Mouse (Mus musculus) hindbrain, embryonic 16.5 days (tissue): ENCODE results near the gene Cdadc1. TPM values are rescaled to one million over a fixed set of nuclear protein-coding genes. Genes with fewer than 3 reads are reported as not detected.

Source experiments
- ATAC-seq: fragments of 200-750 bp; cut with Nextera tagmentation; 2 replicates; pipeline ENCODE4 v1.8.0; 2017; ENCODE audit warnings: moderate TSS enrichment, moderate library complexity
- H3K27ac ChIP-seq: fragments of 300-500 bp; sonication (generic); 2 replicates; pipeline ENCODE4 v1.5.1; 2014; ENCODE audit warnings: low read depth, mild to moderate bottlenecking, control low read depth, low read length, moderate library complexity
- H3K27me3 ChIP-seq: fragments of 300-500 bp; sonication (generic); replicated peaks from 2 replicates; pipeline ENCODE4 v1.6.1; 2014; ENCODE audit warnings: low read length; ENCODE audit not compliant: control insufficient read depth, insufficient read depth
- H3K36me3 ChIP-seq: fragments of 300-500 bp; sonication (generic); 2 replicates; pipeline ENCODE4 v1.6.1; 2014; ENCODE audit warnings: mild to moderate bottlenecking, low read length, moderate library complexity, mixed read lengths; ENCODE audit not compliant: control insufficient read depth, insufficient read depth
- H3K4me1 ChIP-seq: fragments of 300-500 bp; sonication (generic); 2 replicates; pipeline ENCODE4 v1.6.1; 2014; ENCODE audit warnings: low read depth, low read length; ENCODE audit not compliant: control insufficient read depth, insufficient read depth
- H3K4me2 ChIP-seq: fragments of 300-500 bp; sonication (generic); 2 replicates; pipeline ENCODE4 v1.6.1; 2014; ENCODE audit warnings: mild to moderate bottlenecking, low read length, control low read depth, moderate library complexity
- H3K4me3 ChIP-seq: fragments of 300-500 bp; sonication (generic); 2 replicates; pipeline ENCODE4 v1.5.1; 2014; ENCODE audit warnings: mild to moderate bottlenecking, low read length, control low read depth, moderate library complexity
- H3K9ac ChIP-seq: fragments of 300-500 bp; sonication (generic); 2 replicates; pipeline ENCODE4 v1.6.1; 2014; ENCODE audit warnings: low read depth, mild to moderate bottlenecking, control low read depth, low read length, moderate library complexity
- H3K9me3 ChIP-seq: fragments of 300-500 bp; sonication (generic); 2 replicates; pipeline ENCODE4 v1.6.1; 2014; ENCODE audit warnings: mild to moderate bottlenecking, low read length, moderate library complexity; ENCODE audit not compliant: control insufficient read depth
- WGBS: fragments of 180-500 bp; shearing (Covaris S2); extraction: QIAGEN DNeasy Blood & Tissue Kit; methylation state at CpG from one replicate; pipeline ENCODE4 v1.1.7; 2014; 5-methylcytosine and 5-hydroxymethylcytosine counted together
- polyA plus RNA-seq: library from polyadenylated mRNA; unstranded; fragments of >200 nt; fragmentation: Nextera tagmentation; extraction: Ambion mirVana; gene quantifications from 2 replicates; pipeline ENCODE4 v1.2.1, GENCODE M21; 2015

Gene Cdadc1
- polyA plus RNA-seq, 1 experiment from 2014 or later = 32.3 TPM

DNA sequence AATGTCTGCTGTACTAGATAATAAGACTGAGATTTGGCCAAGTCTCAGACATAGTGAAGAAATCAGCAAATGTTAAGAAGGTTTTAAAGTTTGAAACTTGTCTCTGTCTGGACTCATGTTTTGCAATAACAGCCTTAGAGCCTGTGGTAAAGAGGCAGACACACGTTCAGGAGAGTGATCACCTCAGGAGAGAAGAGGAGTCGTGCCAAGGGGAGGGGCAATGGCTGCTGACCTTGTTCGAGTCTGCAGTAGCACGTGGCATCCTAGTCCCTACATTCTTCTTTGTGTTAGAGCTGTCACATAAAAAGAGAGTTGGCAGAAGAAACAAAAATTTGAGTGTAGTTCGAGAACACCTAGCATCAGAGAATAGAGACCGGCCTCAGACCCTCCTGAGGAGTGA lies 57.0 kb downstream of the Cdadc1 start:
- H3K4me3 ChIP-seq = no peak overlapping the region
- 82% methylated on average over 6 of the region's 6 CpGs for WGBS
- no peaks in the 10 kb centered on the region; the same call in 1 of the 2 replicates for H3K27me3 ChIP-seq
- no peak overlapping the region for H3K27ac ChIP-seq
- H3K4me1 ChIP-seq = no peaks in the 10 kb centered on the region
- no peaks in the 10 kb centered on the region for H3K36me3 ChIP-seq
- ATAC-seq = no peak
- no peaks in the 10 kb centered on the region for H3K9me3 ChIP-seq
- H3K4me2 ChIP-seq = no peak overlapping the region
- no peak overlapping the region for H3K9ac ChIP-seq

GRCm38 (mm10) chr14:59540230-59540629 lies 57.5 kb downstream of the Cdadc1 start:
- 82% methylated on average over 2 of the region's 2 CpGs for WGBS
- Histone ChIP-seq H3K27me3 (no peaks in the 10 kb centered on the region; the same call in 1 of the 2 replicates), H3K4me3 (no peak overlapping the region), H3K36me3 (no peaks in the 10 kb centered on the region), H3K9me3 (no peaks in the 10 kb centered on the region), H3K4me2 (no peak overlapping the region), H3K27ac (no peak overlapping the region), H3K4me1 (no peaks in the 10 kb centered on the region), H3K9ac (no peak overlapping the region)
- no peak for ATAC-seq

- WGBS = 90% methylated on average over 4 of the region's 4 CpGs
- Histone ChIP-seq H3K9me3 (no peaks in the 10 kb centered on the region), H3K27ac (no peak overlapping the region), H3K4me1 (no peaks in the 10 kb centered on the region), H3K27me3 (no peaks in the 10 kb centered on the region; the same call in 1 of the 2 replicates), H3K36me3 (no peaks in the 10 kb centered on the region), H3K4me2 (no peak overlapping the region), H3K9ac (no peak overlapping the region), H3K4me3 (no peak overlapping the region)
- no peak for ATAC-seq
Observed at GRCm38 (mm10) chr14:59537829-59538432, 59.8 kb downstream of the Cdadc1 start.

- H3K4me3 ChIP-seq = no peak overlapping the region
- H3K4me1 ChIP-seq = no peaks in the 10 kb centered on the region
- no peaks in the 10 kb centered on the region for H3K9me3 ChIP-seq
- H3K36me3 ChIP-seq = no peaks in the 10 kb centered on the region
- H3K27me3 ChIP-seq = no peaks in the 10 kb centered on the region; the same call in 1 of the 2 replicates
- H3K27ac ChIP-seq = no peak overlapping the region
- ATAC-seq = no peak
- H3K9ac ChIP-seq = no peak overlapping the region
- no peak overlapping the region for H3K4me2 ChIP-seq
Observed at GRCm38 (mm10) chr14:59533908-59534307, 63.9 kb downstream of the Cdadc1 start.

- Histone ChIP-seq H3K4me3 (no peak overlapping the region), H3K9me3 (no peaks in the 10 kb centered on the region), H3K4me1 (no peaks in the 10 kb centered on the region), H3K27ac (no peak overlapping the region), H3K36me3 (no peaks in the 10 kb centered on the region), H3K4me2 (no peak overlapping the region), H3K27me3 (no peaks in the 10 kb centered on the region; the same call in 1 of the 2 replicates), H3K9ac (no peak overlapping the region)
- WGBS = 91% methylated on average over 1 of the region's 1 CpGs
- no peak for ATAC-seq
Observed at GRCm38 (mm10) chr14:59532986-59533385, 64.8 kb downstream of the Cdadc1 start.

DNA sequence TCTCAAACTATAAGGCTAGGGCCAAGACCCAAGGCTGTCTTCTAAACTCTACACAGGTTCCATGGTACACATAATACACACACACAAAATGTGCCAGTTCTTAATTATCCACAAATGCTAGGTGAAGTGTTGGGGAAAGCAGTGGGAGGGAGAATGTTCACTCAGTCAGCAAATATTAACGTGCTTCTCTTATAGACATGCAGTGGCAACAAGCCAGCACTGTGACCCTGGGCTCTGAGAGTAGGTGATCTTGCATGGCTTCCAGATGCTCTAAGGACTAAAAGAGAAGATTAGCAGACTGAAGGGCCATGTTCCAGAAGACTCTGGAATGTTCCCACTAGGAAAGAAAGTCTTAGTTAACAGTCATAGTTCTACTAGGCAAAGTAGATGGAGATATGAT lies 67.0 kb downstream of the Cdadc1 start:
- no peaks in the 10 kb centered on the region for H3K9me3 ChIP-seq
- H3K4me1 ChIP-seq = no peaks in the 10 kb centered on the region
- no peak overlapping the region for H3K4me2 ChIP-seq
- ATAC-seq = no peak
- 79% methylated on average over 1 of the region's 1 CpGs for WGBS
- H3K27ac ChIP-seq = no peak overlapping the region
- no peaks in the 10 kb centered on the region for H3K36me3 ChIP-seq
- no peaks in the 10 kb centered on the region for H3K27me3 ChIP-seq
- no peak overlapping the region for H3K9ac ChIP-seq
- no peak overlapping the region for H3K4me3 ChIP-seq

DNA sequence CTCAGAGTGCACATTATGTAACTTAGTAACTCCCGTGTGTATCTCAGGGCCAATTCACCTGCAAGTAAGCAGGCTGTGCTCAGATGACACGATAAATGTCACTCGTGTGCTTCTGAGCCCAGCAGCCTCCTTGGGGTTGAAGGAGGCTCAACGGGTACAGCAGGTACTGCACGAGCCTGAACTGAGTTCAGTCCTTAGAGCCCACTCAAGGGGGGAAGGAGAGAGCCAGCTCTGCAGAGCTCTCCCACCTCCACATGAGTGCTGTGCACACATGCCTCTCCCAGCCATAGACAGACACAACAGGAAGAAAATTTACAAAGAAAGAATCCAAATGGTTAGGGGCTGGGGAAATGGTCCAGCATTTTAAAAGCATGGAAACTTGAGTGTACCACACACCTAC lies 71.9 kb downstream of the Cdadc1 start:
- H3K9me3 ChIP-seq = no peaks in the 10 kb centered on the region
- no peak for ATAC-seq
- no peak overlapping the region for H3K4me2 ChIP-seq
- H3K36me3 ChIP-seq = no peaks in the 10 kb centered on the region
- no peak overlapping the region for H3K9ac ChIP-seq
- 92% methylated on average over 5 of the region's 5 CpGs for WGBS
- H3K27ac ChIP-seq = no peak overlapping the region
- no peaks in the 10 kb centered on the region for H3K27me3 ChIP-seq
- no peak overlapping the region for H3K4me3 ChIP-seq
- H3K4me1 ChIP-seq = no peaks in the 10 kb centered on the region

DNA sequence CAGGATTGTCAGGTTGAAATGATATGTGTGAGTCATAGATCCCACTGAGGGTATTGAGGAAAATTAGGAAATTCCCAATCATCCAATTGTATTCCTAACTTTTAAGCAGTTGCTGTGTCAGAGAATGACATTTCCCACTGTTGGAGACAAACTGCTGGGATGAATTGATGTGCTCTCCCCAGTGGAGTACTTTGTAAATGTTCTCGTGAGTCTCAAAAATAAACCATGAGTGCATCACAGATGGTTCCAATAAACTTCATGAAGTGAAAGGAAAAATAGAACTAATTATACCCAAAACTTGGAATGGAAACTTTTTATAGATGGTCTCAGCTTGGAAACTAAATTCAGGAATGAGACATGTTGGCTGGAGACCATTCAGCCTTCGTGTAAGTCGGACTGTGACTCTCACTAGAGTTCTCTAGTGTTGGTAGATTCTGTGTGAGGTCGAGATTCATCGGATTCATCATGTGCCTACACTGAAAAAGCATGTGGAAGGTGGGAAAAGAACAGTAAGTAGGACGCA lies 83.8 kb downstream of the Cdadc1 start:
- Histone ChIP-seq H3K9ac (no peak overlapping the region), H3K9me3 (no peaks in the 10 kb centered on the region), H3K4me1 (no peaks in the 10 kb centered on the region), H3K27me3 (no peaks in the 10 kb centered on the region), H3K36me3 (no peaks in the 10 kb centered on the region), H3K4me2 (no peak overlapping the region), H3K27ac (no peak overlapping the region), H3K4me3 (no peak overlapping the region)
- ATAC-seq = no peak
- WGBS = 86% methylated on average over 6 of the region's 6 CpGs
